Mouse (Mus musculus) kidney, adult 2 months (tissue): ENCODE data around the gene Ankdd1b.

ENCODE experiments used
- CTCF ChIP-seq: fragments of 200-500 bp; conservative IDR thresholded peaks from 2 replicates; pipeline ENCODE4 v1.5.1; 2011; ENCODE audit warnings: low read depth, mild to moderate bottlenecking, control low read depth, low read length, moderate library complexity, mixed read lengths; ENCODE audit not compliant: insufficient read depth, insufficient read length
- POLR2A ChIP-seq: fragments of 200-500 bp; IDR thresholded peaks from one replicate; pipeline ENCODE4 v1.6.1; 2011; ENCODE audit warnings: low read depth, low read length, control low read depth

- no peak for TF ChIP-seq CTCF
- TF ChIP-seq POLR2A: no peak
These were observed 46.3 kb upstream of the Ankdd1b start for GRCm38 (mm10) chr13:96517335-96517734.
